Mouse (Mus musculus) urinary bladder, postnatal 0 days (tissue): ENCODE measurements around the gene Aff2. TPM values are rescaled to one million over a fixed set of nuclear protein-coding genes. Genes with fewer than 3 reads are reported as not detected.

Experiments used
- polyA plus RNA-seq: library from polyadenylated mRNA; unstranded; fragments of >200 nt; fragmentation: Nextera tagmentation; extraction: Ambion mirVana; gene quantifications from 2 replicates; pipeline ENCODE4 v1.2.1, GENCODE M21; 2015

Aff2 gene
- polyA plus RNA-seq, result 4.2 and 5.0 TPM in 2 replicates

GRCm38 (mm10) chrX:69360238-69361054, at the start of gene Aff2:
Gene Aff2, plus strand, starts transcription at chrX:69360294.

